Mouse (Mus musculus): ENCODE measurements at regions not wholly inside any gene's neighbourhood (a gene's known extent, or its start where the extent isn't known, plus 50 kb on each side); places are given as distances from the start of the nearest gene placed in this dataset.

DNA sequence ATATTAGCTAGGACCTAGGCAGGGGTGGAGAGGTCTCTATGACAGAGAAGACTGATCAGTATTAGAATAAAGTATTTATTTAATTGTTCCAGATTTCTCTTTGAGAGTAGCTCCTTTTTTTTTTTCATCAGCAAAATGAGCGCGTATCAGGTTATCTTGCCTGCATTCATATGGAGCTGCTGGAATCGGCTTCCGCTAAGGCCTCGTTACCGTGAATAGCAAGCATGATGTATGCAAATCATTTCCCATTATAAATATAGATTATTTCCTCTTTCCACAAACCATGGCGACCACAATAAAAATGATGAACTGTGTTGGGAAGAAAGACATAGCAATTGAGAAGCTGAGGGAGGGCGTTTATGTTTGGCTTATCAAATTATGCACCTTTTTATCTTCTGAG, 476.7 kb downstream of the Tmem132b start:
- TF ChIP-seq CTCF (conservative IDR thresholded peaks at IDR 0.05 in 1 of 2, IDR thresholded peaks at IDR 0.05 in 1 of 2; ENCODE audit: low read depth in 2 of 2, low read length in 2 of 2) (no peak), ZMIZ1 (IDR thresholded peaks at IDR 0.05; ENCODE audit: low read depth, low read length) (no peak), E2F4 (IDR thresholded peaks at IDR 0.05; ENCODE audit: insufficient replicate concordance, low read depth, low read length) (no peak), POLR2A (IDR thresholded peaks at IDR 0.05; ENCODE audit: low read depth, low read length) (no peak), UBTF (IDR thresholded peaks at IDR 0.05; ENCODE audit: low read depth, low read length) (no peak), ZNF384 (IDR thresholded peaks at IDR 0.05; ENCODE audit: low read depth, low read length) (no peak)

Measured in CH12.LX (cell line).